ENCODE assay signal across 13 mouse cellular contexts in the genomic region with DNA sequence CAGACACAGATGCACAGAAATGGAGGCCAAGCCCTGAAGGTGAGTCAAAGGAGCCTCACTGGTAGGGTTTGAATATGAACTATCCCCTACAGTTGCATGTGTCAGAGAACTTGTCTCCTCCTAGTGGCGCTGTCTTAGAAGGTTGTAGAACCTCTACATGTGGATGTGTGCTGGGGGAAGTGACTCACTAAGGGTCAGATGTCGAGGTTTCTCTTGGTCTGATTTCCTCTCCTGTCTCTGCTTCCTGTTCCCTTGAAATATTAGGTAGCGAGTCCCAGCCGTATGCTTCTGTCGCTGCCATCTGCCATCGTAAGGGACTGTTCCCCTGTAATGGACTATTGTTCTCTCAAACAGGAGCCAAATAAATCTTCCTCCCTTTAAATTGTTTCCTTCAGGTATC.
A peak's percentile ranks its signal among the peaks of the same experiment; 100 is the strongest.
DNase-seq lines count a peak whose midpoint lies in the region; ATAC-seq and TF ChIP-seq lines count a peak whose summit lies in the region.
"Had no signal": no experiment of that assay in that cellular context is flagged by ENCODE, and none has a peak within 500 bp of the region (broad histone marks: within the 10 kb centered on the region; RNA-seq: fewer than 3 reads in every experiment).

No protein-coding gene starts in this region.

- intact Hi-C loops in left cerebral cortex, postnatal 14 days (cut with DNase I), result no loop called here

- no peak overlapping the region for H3K4me3 ChIP-seq in layer of hippocampus, adult 2 months
- H3K4me3 ChIP-seq: erythroblast, embryonic 14.5 days; neural tube, embryonic 15.5 days had no signal

- TF ChIP-seq CTCF in layer of hippocampus, adult 2 months (conservative IDR thresholded peaks at IDR 0.05), result peak; percentile 43

- DNase-seq in adrenal gland, adult 8-10 months, result peak; percentile 4
- no peak for DNase-seq in adrenal gland, postnatal 4 days (ENCODE audit: low spot score in 2 of 2)
- no peak for DNase-seq in layer of hippocampus, adult 2 months (ENCODE audit: low spot score in 2 of 2)
- no peak for DNase-seq in layer of hippocampus, adult 8-10 months (ENCODE audit: low spot score in 2 of 2)
- peak; percentile 5 to 27 for DNase-seq in kidney, postnatal 36 days
- no peak for DNase-seq in heart, adult 18-20 months
- no peak for DNase-seq in left cerebral cortex, postnatal 14 days (ENCODE audit: low spot score in 2 of 2)
- DNase-seq: B cell, adult 2 months; heart, postnatal 36 days; liver had no signal

- ATAC-seq in common myeloid progenitor, adult 5-6 weeks (replicated peaks; ENCODE audit: low read depth, poor library complexity, severe bottlenecking), result peak; percentile 62

- no peak overlapping the region for H3K27ac ChIP-seq in layer of hippocampus, adult 2 months
- H3K27ac ChIP-seq: neural tube, embryonic 15.5 days had no signal

Comparison
In these comparisons a context has a peak if more than half of its experiments do, and no peak if none do; other contexts are left out.
1. DNase-seq: peak in adrenal gland, adult 8-10 months (single experiment) and kidney, postnatal 36 days (2 of 2); none in adrenal gland, postnatal 4 days (0 of 2), layer of hippocampus, adult 2 months (0 of 2), layer of hippocampus, adult 8-10 months (0 of 2), heart, adult 18-20 months (0 of 2) and left cerebral cortex, postnatal 14 days (0 of 2).